Mouse (Mus musculus): ENCODE data around the gene Dbn1. TPM values are rescaled to one million over a fixed set of nuclear protein-coding genes. Genes with fewer than 3 reads are reported as not detected.

Dbn1 gene
- polyA plus RNA-seq, 1 experiment from 2014 or later, result 558 TPM

- H3K9ac ChIP-seq (replicated peaks), result peak overlapping the region; percentile 91
- peak overlapping the region; percentile 99 for H3K27ac ChIP-seq (replicated peaks)
- peak overlapping the region; percentile 68 for H3K4me3 ChIP-seq
- peak overlapping the region; percentile 78 for H3K4me2 ChIP-seq (replicated peaks)
- peak; percentile 1; the same call in 1 of the 2 replicates for ATAC-seq (ENCODE audit: low FRiP score, low read depth)
- H3K9me3 ChIP-seq, result no peaks in the 10 kb centered on the region
- H3K27me3 ChIP-seq, result peaks cover 10% of the 10 kb centered on the region; the same call in 1 of the 2 replicates
- peaks cover 38% of the 10 kb centered on the region for H3K36me3 ChIP-seq
- peaks cover 42% of the 10 kb centered on the region for H3K4me1 ChIP-seq
- WGBS, result 8% methylated on average over 14 of the region's 14 CpGs
Observed at GRCm38 (mm10) chr13:55463399-55464026, 24.4 kb downstream of the Dbn1 start.

GRCm38 (mm10) chr13:55462965-55463364, 24.9 kb downstream of the Dbn1 start:
- Histone ChIP-seq H3K36me3 (peaks cover 43% of the 10 kb centered on the region), H3K4me1 (peaks cover 36% of the 10 kb centered on the region), H3K27me3 (peaks cover 9% of the 10 kb centered on the region; the same call in 1 of the 2 replicates), H3K9me3 (no peaks in the 10 kb centered on the region), H3K27ac (replicated peaks) (peak overlapping the region; percentile 99), H3K4me2 (replicated peaks) (peak overlapping the region; percentile 78; the same call in 1 of the 2 replicates), H3K9ac (replicated peaks) (0 out of 2 replicates have a peak overlapping the region, but pooled peaks have one; percentile 91), H3K4me3 (peak overlapping the region; percentile 68; the same call in 1 of the 2 replicates)
- 51% methylated on average over 2 of the region's 2 CpGs for WGBS
- no peak for ATAC-seq (ENCODE audit: low FRiP score, low read depth)

DNA sequence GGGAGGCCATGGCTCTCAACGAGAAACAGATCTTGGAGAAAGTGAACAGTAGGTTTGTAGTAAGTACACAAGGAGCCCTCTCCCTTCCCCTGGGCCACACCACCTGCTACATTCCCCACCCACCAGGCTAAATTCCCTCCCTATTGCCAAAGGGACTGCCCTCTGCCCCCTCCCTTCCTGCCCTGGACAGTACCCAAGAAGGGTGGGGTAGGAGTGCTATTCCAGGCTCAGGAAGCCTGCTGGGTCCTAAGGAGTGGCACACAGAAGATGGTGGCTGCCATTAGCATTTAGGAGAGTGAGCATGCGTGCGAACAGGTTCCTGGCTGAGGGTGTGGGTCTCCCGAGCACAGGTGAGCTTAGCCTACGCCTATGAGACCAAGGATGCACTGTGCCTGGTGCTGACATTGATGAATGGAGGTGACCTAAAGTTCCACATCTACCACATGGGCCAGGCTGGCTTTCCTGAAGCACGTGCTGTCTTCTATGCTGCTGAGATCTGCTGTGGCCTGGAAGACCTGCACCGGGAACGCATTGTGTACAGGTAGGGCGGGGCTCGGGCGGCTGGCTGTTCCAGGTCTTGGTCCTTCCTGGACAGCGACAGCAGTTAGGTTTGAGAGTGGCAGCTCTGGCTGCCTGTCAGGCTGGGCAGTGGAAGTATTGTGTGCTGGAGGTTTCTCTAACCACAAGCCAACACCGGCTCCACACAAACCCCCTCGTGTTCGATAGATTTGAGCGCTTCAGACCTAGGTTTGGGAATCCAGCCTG, 35.9 kb downstream of the Dbn1 start:
- no peak overlapping the region for H3K4me3 ChIP-seq
- 94% methylated on average over 16 of the region's 16 CpGs for WGBS
- no peaks in the 10 kb centered on the region for H3K27me3 ChIP-seq
- H3K27ac ChIP-seq (replicated peaks), result no peak overlapping the region
- no peak overlapping the region for H3K4me2 ChIP-seq (replicated peaks)
- H3K4me1 ChIP-seq, result peaks cover 15% of the 10 kb centered on the region
- H3K9me3 ChIP-seq, result no peaks in the 10 kb centered on the region
- peaks cover 79% of the 10 kb centered on the region for H3K36me3 ChIP-seq
- no peak overlapping the region for H3K9ac ChIP-seq (replicated peaks)
- no peak for ATAC-seq (ENCODE audit: low FRiP score, low read depth)

GRCm38 (mm10) chr13:55451296-55451695, 36.6 kb downstream of the Dbn1 start:
- WGBS, result 95% methylated on average over 10 of the region's 10 CpGs
- ATAC-seq (ENCODE audit: low FRiP score, low read depth), result no peak
- Histone ChIP-seq H3K4me1 (peaks cover 22% of the 10 kb centered on the region), H3K4me3 (no peak overlapping the region), H3K9ac (replicated peaks) (no peak overlapping the region), H3K36me3 (peaks cover 74% of the 10 kb centered on the region), H3K27me3 (no peaks in the 10 kb centered on the region), H3K27ac (replicated peaks) (no peak overlapping the region), H3K9me3 (no peaks in the 10 kb centered on the region), H3K4me2 (replicated peaks) (no peak overlapping the region)

DNA sequence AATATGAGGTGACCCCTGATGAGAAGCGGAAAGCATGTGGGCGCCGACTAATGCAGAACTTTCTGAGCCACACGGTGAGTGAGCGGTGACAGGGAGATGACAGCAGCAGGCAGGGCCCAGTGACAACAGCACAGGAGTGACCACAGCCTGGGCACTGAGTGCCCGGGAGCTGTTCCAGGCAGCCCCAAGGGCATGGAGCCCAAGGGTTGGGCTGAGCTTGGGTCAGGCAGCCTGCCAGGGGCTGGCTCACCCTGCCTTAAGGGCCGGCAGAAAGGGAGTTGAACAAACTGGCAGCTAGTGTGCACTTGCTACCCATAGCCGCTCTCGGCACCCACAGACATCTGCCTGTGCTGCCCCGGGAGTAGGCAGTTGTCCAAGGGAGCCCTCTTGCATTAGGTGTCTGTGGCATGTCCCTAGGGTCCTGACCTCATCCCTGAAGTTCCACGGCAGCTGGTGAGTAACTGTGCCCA, 37.4 kb downstream of the Dbn1 start:
- H3K27ac ChIP-seq (replicated peaks), result no peak overlapping the region
- H3K9me3 ChIP-seq, result no peaks in the 10 kb centered on the region
- H3K36me3 ChIP-seq, result peaks cover 67% of the 10 kb centered on the region
- H3K4me2 ChIP-seq (replicated peaks), result no peak overlapping the region
- WGBS, result 95% methylated on average over 11 of the region's 11 CpGs
- H3K27me3 ChIP-seq, result no peaks in the 10 kb centered on the region
- H3K9ac ChIP-seq (replicated peaks), result no peak overlapping the region
- peaks cover 28% of the 10 kb centered on the region for H3K4me1 ChIP-seq
- no peak for ATAC-seq (ENCODE audit: low FRiP score, low read depth)
- H3K4me3 ChIP-seq, result no peak overlapping the region

DNA sequence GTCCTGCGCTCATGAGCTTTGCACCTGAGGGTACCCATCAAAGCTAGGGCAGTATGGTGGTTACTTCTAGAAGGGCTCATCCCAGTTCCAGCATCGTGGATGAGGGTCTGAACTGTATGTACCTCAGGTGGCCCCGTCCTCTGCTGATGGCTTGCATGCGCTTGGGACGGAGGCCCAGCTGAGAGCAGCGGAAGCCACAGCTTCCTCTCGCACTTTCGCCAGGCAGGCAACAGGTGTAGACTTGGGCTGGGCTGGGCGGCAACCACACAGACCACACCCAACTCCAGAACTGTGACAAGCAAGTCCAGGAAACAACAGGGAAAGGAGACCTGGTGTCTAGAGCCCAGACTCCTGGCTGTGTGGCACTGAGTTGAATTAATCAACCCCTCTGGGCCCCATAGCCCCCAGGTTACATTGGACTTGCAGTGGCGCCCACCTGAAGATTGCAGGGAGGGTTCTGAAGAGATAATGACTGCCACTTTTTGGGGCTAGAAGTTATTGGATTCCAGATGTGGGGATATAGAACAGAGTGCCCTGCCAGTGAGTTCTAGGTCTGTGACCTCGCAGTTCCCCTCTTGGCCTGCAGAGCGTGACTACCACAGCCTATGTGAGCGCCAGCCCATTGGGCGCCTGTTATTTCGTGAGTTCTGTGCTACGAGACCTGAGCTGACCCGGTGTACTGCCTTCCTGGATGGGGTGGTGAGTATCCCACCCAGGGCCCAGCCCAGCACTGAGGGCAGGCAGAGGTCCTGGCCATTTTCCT, 38.1 kb downstream of the Dbn1 start:
- Histone ChIP-seq H3K9ac (replicated peaks) (no peak overlapping the region), H3K4me3 (no peak overlapping the region), H3K4me1 (peaks cover 28% of the 10 kb centered on the region), H3K9me3 (no peaks in the 10 kb centered on the region), H3K27ac (replicated peaks) (no peak overlapping the region), H3K27me3 (no peaks in the 10 kb centered on the region), H3K4me2 (replicated peaks) (no peak overlapping the region), H3K36me3 (peaks cover 60% of the 10 kb centered on the region)
- WGBS, result 92% methylated on average over 17 of the region's 17 CpGs
- ATAC-seq (ENCODE audit: low FRiP score, low read depth), result no peak

GRCm38 (mm10) chr13:55449205-55449604, 38.7 kb downstream of the Dbn1 start:
- Histone ChIP-seq H3K4me3 (no peak overlapping the region), H3K9ac (replicated peaks) (no peak overlapping the region), H3K4me1 (peaks cover 28% of the 10 kb centered on the region), H3K9me3 (no peaks in the 10 kb centered on the region), H3K4me2 (replicated peaks) (no peak overlapping the region), H3K27ac (replicated peaks) (no peak overlapping the region), H3K27me3 (no peaks in the 10 kb centered on the region), H3K36me3 (peaks cover 53% of the 10 kb centered on the region)
- 95% methylated on average over 9 of the region's 9 CpGs for WGBS
- ATAC-seq (ENCODE audit: low FRiP score, low read depth), result no peak

DNA sequence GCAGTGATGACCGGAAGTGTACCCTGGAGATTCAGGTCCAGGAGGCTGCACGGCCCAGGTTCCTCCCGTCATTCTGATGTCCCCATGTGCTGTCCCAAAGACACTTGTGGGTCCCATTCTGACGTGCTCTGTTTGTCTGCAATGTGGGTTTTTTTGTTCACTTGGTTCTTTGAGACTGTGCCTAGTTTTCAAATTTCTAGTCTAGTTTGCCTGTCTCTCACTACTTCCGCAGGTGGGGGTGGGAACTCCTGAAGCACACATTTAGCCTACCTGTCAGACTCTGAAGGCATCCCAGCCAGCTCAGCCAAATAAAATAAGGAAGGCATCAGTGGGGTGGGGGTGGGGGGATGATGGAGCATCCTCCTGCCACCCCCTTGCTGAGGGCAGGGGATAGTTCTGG, 39.8 kb downstream of the Dbn1 start:
- Histone ChIP-seq H3K4me1 (peaks cover 34% of the 10 kb centered on the region), H3K27ac (replicated peaks) (no peak overlapping the region), H3K4me2 (replicated peaks) (no peak overlapping the region), H3K9me3 (no peaks in the 10 kb centered on the region), H3K36me3 (peaks cover 43% of the 10 kb centered on the region), H3K27me3 (no peaks in the 10 kb centered on the region), H3K9ac (replicated peaks) (no peak overlapping the region), H3K4me3 (no peak overlapping the region)
- ATAC-seq (ENCODE audit: low FRiP score, low read depth), result no peak
- 94% methylated on average over 5 of the region's 5 CpGs for WGBS

- Histone ChIP-seq H3K27me3 (no peaks in the 10 kb centered on the region), H3K4me3 (no peak overlapping the region), H3K27ac (replicated peaks) (no peak overlapping the region), H3K9me3 (no peaks in the 10 kb centered on the region), H3K36me3 (peaks cover 37% of the 10 kb centered on the region), H3K4me2 (replicated peaks) (peak overlapping the region; percentile 90; the same call in 1 of the 2 replicates), H3K4me1 (peaks cover 34% of the 10 kb centered on the region), H3K9ac (replicated peaks) (0 out of 2 replicates have a peak overlapping the region, but pooled peaks have one; percentile 21)
- no peak for ATAC-seq (ENCODE audit: low FRiP score, low read depth)
- WGBS, result 64% methylated on average over 3 of the region's 3 CpGs
Observed at GRCm38 (mm10) chr13:55447543-55447943, 40.4 kb downstream of the Dbn1 start.

- H3K4me3 ChIP-seq, result peak overlapping the region; percentile 88
- peak overlapping the region; percentile 97; the same call in 1 of the 2 replicates for H3K9ac ChIP-seq (replicated peaks)
- no peaks in the 10 kb centered on the region for H3K27me3 ChIP-seq
- no peak for ATAC-seq (ENCODE audit: low FRiP score, low read depth)
- H3K36me3 ChIP-seq, result peaks cover 28% of the 10 kb centered on the region
- WGBS, result 84% methylated on average over 6 of the region's 6 CpGs
- no peaks in the 10 kb centered on the region for H3K9me3 ChIP-seq
- H3K4me2 ChIP-seq (replicated peaks), result peak overlapping the region; percentile 90
- H3K27ac ChIP-seq (replicated peaks), result no peak overlapping the region
- peaks cover 34% of the 10 kb centered on the region for H3K4me1 ChIP-seq
Observed at GRCm38 (mm10) chr13:55446483-55447105, 41.3 kb downstream of the Dbn1 start.

DNA sequence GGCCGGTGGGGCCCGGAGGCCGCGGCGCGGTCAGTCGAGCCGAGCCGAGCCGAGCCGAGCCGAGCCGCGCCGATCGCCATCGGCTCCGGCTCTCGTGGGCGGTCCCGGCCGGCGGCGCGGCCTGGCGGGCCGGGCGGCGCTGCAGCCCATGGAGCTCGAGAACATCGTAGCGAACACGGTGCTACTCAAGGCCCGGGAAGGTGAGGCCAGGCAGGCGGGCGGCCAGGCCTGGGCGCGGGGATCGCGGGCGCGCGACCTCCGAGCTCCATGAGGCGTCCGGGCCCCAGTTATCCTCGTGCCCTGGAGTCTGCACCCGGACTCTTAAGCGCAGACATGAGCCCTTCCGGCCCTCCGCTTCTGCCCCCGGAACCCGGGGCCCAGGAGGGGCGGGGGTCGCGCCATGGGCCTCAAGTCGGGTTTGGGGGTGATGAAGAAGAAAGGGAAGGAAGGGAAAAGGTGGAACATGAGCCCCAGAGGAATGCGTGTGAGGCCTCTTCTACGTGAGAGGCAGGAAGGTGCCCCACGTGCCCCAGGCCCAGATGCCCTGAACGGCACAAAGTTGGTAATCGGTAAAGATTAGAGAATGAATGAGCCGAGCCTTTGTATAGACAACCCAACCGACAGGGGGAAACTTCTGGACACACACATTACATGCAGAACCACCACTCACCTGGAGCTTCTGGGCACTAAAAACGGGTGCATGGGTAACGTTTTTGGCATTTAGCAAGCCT, 42.4 kb downstream of the Dbn1 start:
- no peaks in the 10 kb centered on the region for H3K9me3 ChIP-seq
- peak overlapping the region; percentile 93 for H3K27ac ChIP-seq (replicated peaks)
- peak overlapping the region; percentile 90 for H3K4me2 ChIP-seq (replicated peaks)
- H3K4me3 ChIP-seq, result peak overlapping the region; percentile 88
- ATAC-seq (ENCODE audit: low FRiP score, low read depth), result peak; percentile 39
- peak overlapping the region; percentile 97 for H3K9ac ChIP-seq (replicated peaks)
- H3K27me3 ChIP-seq, result no peaks in the 10 kb centered on the region
- H3K4me1 ChIP-seq, result peaks cover 34% of the 10 kb centered on the region
- under 1% methylated on average over 66 of the region's 66 CpGs for WGBS
- peaks cover 17% of the 10 kb centered on the region for H3K36me3 ChIP-seq
